Mouse (Mus musculus) limb, embryonic 14.5 days (tissue): ENCODE measurements at regions not wholly inside any gene's neighbourhood (a gene's known extent, or its start where the extent isn't known, plus 50 kb on each side); places are given as distances from the start of the nearest gene placed in this dataset.

Experiments
- ATAC-seq: fragments of 200-750 bp; cut with Nextera tagmentation; 2 replicates; pipeline ENCODE4 v1.8.0; 2017; ENCODE audit warnings: low read depth, moderate number of reproducible peaks, moderate TSS enrichment; ENCODE audit not compliant: low FRiP score
- DNase-seq: peaks from one replicate; pipeline ENCODE4 v3.0.0-alpha.2; 2015; ENCODE audit warnings: low spot score
- H3K27ac ChIP-seq: fragments of 300-500 bp; sonication (generic); replicated peaks from 2 replicates; pipeline ENCODE4 v1.5.1; 2014; ENCODE audit warnings: low read depth, mild to moderate bottlenecking, low read length, moderate library complexity, mixed read lengths
- H3K27me3 ChIP-seq: fragments of 300-500 bp; sonication (generic); 2 replicates; pipeline ENCODE4 v1.6.1; 2014; ENCODE audit warnings: low read length, mixed read lengths; ENCODE audit not compliant: control insufficient read depth, insufficient read depth
- H3K36me3 ChIP-seq: fragments of 300-500 bp; sonication (generic); 2 replicates; pipeline ENCODE4 v1.6.1; 2014; ENCODE audit warnings: mild to moderate bottlenecking, low read length, moderate library complexity, mixed read lengths; ENCODE audit not compliant: control insufficient read depth, insufficient read depth
- H3K4me1 ChIP-seq: fragments of 300-500 bp; sonication (generic); 2 replicates; pipeline ENCODE4 v1.6.1; 2014; ENCODE audit warnings: antibody characterized with exemption, low read length, mixed read lengths; ENCODE audit not compliant: control insufficient read depth, insufficient read depth
- H3K4me2 ChIP-seq: fragments of 300-500 bp; sonication (generic); replicated peaks from 2 replicates; pipeline ENCODE4 v1.6.1; 2014; ENCODE audit warnings: low read depth, mild to moderate bottlenecking, low read length, moderate library complexity; ENCODE audit not compliant: severe bottlenecking
- H3K4me3 ChIP-seq: fragments of 300-500 bp; sonication (generic); replicated peaks from 2 replicates; pipeline ENCODE4 v1.5.1; 2014; ENCODE audit warnings: low read length
- H3K9ac ChIP-seq: fragments of 300-500 bp; sonication (generic); 2 replicates; pipeline ENCODE4 v1.6.1; 2014; ENCODE audit warnings: mild to moderate bottlenecking, low read depth, low read length, moderate library complexity; ENCODE audit not compliant: severe bottlenecking
- H3K9me3 ChIP-seq: fragments of 300-500 bp; sonication (generic); 2 replicates; pipeline ENCODE4 v1.6.1; 2016; ENCODE audit warnings: low read length; ENCODE audit not compliant: control insufficient read depth
- POLR2A ChIP-seq: fragments of 200-500 bp; IDR thresholded peaks from 2 replicates; pipeline ENCODE4 v1.8.0; 2012; ENCODE audit warnings: inconsistent platforms, mild to moderate bottlenecking, moderate library complexity, borderline replicate concordance; ENCODE audit not compliant: insufficient read depth, insufficient read length; ENCODE audit errors: extremely low read depth
- WGBS: fragments of 180-500 bp; shearing (Covaris S2); extraction: QIAGEN DNeasy Blood & Tissue Kit; methylation state at CpG from one replicate; pipeline ENCODE4 v1.1.7; 2014; 5-methylcytosine and 5-hydroxymethylcytosine counted together

DNA sequence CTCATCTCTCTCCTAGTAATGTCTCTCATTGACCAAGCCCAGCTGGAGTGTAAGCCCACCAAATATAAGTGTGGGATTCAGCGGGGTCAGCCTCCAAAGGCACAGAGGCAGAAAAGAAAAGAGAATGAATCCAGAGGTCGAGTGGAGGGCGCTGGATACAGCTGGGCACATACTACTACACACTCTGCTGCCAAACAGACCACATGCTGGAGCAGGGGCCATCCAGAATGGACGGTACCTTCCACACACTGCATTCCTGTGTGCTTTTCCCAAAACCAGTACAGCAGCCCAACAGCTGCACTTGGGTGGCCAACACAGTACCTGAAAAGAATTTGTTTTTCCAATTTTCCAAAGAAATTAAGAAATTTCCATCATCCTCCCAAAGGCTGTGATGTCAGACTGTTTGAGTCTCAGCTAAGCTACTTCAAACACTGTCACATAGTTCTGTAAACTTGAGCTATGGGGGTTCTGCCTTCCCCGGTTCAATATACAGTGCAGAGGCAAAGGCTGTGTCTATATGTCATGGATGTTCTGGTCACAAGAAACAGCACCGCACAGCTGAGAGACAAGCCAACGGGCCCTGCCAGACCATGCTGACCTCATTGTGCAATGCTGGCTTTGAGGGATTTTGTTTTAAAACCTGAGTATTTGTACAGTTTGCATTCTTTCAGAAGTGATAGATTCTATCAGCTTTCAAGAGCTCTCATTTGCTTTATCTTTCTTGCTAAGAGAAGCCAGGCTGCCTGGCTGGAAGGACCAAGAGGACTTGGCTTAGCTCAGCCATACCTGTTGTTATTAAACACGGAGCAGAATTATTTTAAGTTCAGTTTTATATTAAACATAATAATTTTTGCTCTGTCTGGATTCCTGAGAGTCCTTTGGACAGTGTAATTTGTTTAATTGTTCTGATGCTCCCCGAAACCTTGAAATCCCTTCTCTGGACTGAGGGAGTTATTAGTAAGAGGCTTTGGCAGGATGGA lies 200.3 kb upstream of the Myocd start:
- no peak overlapping the region for H3K9ac ChIP-seq
- H3K27ac ChIP-seq = no peak overlapping the region
- DNase-seq = no peak
- no peaks in the 10 kb centered on the region for H3K36me3 ChIP-seq
- no peak for ATAC-seq
- H3K4me2 ChIP-seq = no peak overlapping the region
- H3K9me3 ChIP-seq = no peaks in the 10 kb centered on the region
- H3K27me3 ChIP-seq = no peaks in the 10 kb centered on the region
- WGBS = 81% methylated on average over 9 of the region's 9 CpGs
- no peak overlapping the region for H3K4me3 ChIP-seq
- no peak for TF ChIP-seq POLR2A
- H3K4me1 ChIP-seq = 0 out of 2 replicates have a peak, but pooled peaks cover under 1% of the 10 kb centered on the region

DNA sequence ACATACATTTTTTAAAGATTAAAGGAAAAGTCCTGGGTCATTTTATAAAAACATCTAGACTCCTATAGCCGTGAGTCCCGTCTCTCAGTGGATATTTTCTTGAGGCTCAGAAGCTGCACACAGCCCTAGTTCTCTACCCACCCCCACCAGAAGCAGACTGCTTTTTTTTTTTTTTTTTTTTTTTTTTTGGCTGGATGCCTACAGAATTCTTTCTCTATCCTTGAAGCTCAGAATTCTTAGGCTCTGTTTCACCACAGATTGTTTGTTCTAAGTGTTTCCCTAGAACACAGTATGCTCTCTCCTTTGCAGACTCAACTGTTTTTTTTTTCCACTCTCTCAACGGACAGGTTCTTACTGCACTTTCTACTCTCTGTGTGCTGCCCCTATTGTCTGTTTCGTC lies 191.3 kb upstream of the Myocd start:
- Histone ChIP-seq H3K4me3 (no peak overlapping the region), H3K27ac (no peak overlapping the region), H3K36me3 (no peaks in the 10 kb centered on the region), H3K4me1 (no peaks in the 10 kb centered on the region), H3K9me3 (no peaks in the 10 kb centered on the region), H3K4me2 (no peak overlapping the region), H3K9ac (no peak overlapping the region), H3K27me3 (no peaks in the 10 kb centered on the region)
- no peak for ATAC-seq
- WGBS = 53% methylated on average over 4 of the region's 4 CpGs
- TF ChIP-seq POLR2A = no peak
- peak; percentile 24 for DNase-seq

DNA sequence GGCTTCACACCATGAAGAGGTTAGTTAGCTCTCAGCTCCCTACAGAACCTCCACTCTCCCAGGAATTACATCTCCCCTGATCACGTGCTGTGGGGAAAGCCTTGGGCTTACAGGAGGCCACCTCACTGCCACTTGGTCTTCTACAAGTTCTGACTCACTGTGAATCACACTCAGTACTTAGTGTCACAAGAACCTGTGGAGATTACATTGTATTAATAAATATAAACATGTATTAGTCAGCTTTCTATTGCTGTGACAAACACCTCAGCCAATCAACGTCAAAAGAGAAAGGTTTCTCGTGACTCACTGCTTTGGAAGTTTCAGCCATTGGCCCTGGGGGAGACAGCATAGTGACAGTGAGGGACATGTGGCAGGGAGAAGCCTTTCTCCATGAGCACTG lies 178.6 kb upstream of the Myocd start:
- no peak overlapping the region for H3K9ac ChIP-seq
- no peak for DNase-seq
- WGBS = 75% methylated on average over 3 of the region's 3 CpGs
- H3K4me2 ChIP-seq = no peak overlapping the region
- no peak for ATAC-seq
- no peaks in the 10 kb centered on the region for H3K9me3 ChIP-seq
- no peaks in the 10 kb centered on the region for H3K36me3 ChIP-seq
- no peaks in the 10 kb centered on the region for H3K4me1 ChIP-seq
- no peak for TF ChIP-seq POLR2A
- no peak overlapping the region for H3K4me3 ChIP-seq
- H3K27me3 ChIP-seq = no peaks in the 10 kb centered on the region
- no peak overlapping the region for H3K27ac ChIP-seq

DNA sequence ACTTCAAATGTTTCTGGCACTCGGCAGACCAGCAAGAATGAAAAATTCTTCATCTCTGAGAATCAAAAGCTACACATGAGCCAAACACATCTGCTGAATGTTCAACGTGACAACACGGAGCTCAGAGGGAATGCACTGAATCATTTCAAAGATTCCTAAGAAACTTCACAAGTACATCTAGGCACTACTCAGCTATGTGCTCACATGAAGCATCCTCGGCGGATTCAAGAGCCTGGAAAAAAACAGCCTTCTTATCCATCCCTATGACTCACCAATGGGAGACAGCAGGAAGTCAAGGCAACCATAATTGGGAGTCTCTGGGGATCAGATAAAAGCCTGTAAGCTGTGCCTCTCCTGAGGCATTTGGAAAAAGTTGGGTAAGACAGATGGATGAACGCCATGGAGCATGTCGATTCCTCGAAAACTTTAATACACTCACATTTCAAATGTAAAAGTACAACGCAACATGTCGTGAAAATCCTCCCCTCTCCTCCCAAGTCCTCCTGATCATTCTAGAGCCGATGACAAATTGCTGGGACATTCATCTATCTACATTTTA lies 173.8 kb upstream of the Myocd start:
- H3K27me3 ChIP-seq = no peaks in the 10 kb centered on the region
- no peak for ATAC-seq
- no peak overlapping the region for H3K4me2 ChIP-seq
- H3K4me1 ChIP-seq = no peaks in the 10 kb centered on the region
- no peaks in the 10 kb centered on the region for H3K9me3 ChIP-seq
- H3K9ac ChIP-seq = no peak overlapping the region
- WGBS = 89% methylated on average over 11 of the region's 11 CpGs
- H3K4me3 ChIP-seq = no peak overlapping the region
- H3K27ac ChIP-seq = no peak overlapping the region
- no peak for DNase-seq
- no peaks in the 10 kb centered on the region for H3K36me3 ChIP-seq
- no peak for TF ChIP-seq POLR2A

DNA sequence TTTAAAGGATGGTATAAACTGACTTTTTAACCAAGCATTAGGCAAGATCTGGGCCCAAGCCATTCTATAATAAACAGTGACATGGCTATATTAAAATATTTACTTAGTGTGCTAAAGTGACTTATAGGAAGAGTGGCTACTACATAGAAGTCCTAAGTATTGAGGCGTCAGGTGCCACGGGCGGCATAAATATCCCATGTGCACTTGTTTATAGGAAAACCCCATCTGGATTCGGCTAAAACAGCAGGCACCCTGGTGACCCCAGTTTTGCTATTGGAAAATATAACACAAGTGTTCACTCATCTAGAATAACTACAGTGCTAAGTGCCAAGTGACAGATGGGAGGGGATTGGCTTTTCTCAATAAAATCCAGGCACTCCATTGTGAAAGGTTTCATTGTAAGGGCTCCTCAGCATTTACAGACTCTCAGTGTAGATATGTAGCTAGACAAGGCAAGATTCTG lies 165.9 kb upstream of the Myocd start:
- H3K9me3 ChIP-seq = no peaks in the 10 kb centered on the region
- H3K36me3 ChIP-seq = no peaks in the 10 kb centered on the region
- 46% methylated on average over 4 of the region's 4 CpGs for WGBS
- no peak overlapping the region for H3K9ac ChIP-seq
- ATAC-seq = no peak
- H3K27me3 ChIP-seq = no peaks in the 10 kb centered on the region
- DNase-seq = peak; percentile 23
- no peak for TF ChIP-seq POLR2A
- H3K4me2 ChIP-seq = no peak overlapping the region
- peaks cover 3% of the 10 kb centered on the region; the same call in 1 of the 2 replicates for H3K4me1 ChIP-seq
- H3K4me3 ChIP-seq = no peak overlapping the region
- no peak overlapping the region for H3K27ac ChIP-seq
